Mouse (Mus musculus) E14TG2a.4 (cell line): ENCODE measurements around the gene BC049762.

Experiments used
- CTCF ChIP-seq: conservative IDR thresholded peaks from 2 replicates; pipeline ENCODE4 v1.5.1; 2014; ENCODE audit warnings: low read length
- POU5F1 ChIP-seq: IDR thresholded peaks from 2 replicates; pipeline ENCODE4 v1.6.1; 2014; ENCODE audit warnings: low read length, borderline replicate concordance

DNA sequence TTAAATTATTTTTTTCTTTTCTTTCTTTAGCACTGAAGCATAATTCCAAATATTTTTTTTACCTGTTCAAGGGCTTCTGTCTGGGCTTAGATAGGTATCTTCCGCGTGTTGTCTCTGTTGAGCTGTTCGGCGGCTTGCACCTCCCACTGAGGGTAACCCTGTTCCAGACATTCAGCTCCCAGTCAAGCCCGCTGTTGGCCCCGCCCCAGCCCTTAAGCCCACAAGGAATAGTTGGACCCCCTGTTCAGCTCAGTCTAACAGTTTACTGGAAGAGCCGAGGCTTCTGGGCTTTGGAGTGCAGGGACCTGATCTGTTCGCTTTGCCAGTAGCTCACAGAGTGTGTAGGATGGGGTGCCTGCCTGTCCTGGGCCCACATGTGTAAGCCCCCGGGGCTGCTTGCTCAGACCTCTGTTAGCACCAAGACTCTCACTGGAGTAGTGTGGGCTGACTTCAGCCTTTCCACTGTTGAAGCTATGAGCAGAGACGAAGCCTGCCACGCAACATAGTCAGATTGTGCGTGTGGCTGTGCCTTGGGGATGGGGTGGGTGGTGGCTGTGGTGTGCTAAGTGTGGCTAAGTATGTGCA lies 43.4 kb downstream of the BC049762 start:
- no peak for TF ChIP-seq CTCF
- TF ChIP-seq POU5F1 = no peak
